ENCODE assay signal across 15 mouse cellular contexts in the genomic region with DNA sequence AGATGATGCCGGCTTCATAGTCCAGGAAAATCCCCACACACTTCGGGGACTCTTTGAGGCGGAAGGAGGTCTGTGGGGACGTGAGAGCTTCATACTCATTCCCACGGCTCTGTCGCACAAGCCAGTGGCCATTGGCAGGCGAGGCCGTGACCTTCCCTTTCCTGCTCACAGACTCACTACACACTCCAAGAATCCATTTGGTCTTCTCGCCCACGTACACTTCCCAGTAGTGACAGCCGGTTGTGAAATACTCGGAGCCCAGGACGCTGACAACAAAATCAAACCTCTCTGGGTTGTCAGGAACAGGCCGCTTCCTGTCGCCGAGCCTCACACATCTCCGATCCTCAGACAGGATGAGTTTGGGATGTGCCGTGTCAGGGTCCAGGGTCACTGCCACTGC. TPM values are rescaled to one million over a fixed set of nuclear protein-coding genes. Genes with fewer than 3 reads are reported as not detected.
A peak's percentile ranks its signal among the peaks of the same experiment; 100 is the strongest.
DNase-seq lines count a peak whose midpoint lies in the region; ATAC-seq and TF ChIP-seq lines count a peak whose summit lies in the region.
"Had no signal": no experiment of that assay in that cellular context is flagged by ENCODE, and none has a peak within 500 bp of the region (broad histone marks: within the 10 kb centered on the region; RNA-seq: fewer than 3 reads in every experiment).

No protein-coding gene starts in this region.

- TF ChIP-seq EP300 in liver, postnatal 0 days (IDR thresholded peaks at IDR 0.05; ENCODE audit: low read depth), result no peak
- no peak for TF ChIP-seq EP300 in heart, postnatal 0 days (IDR thresholded peaks at IDR 0.05; ENCODE audit: low read depth)

- 66% methylated on average over 18 of the region's 18 CpGs for WGBS in liver, embryonic 12.5 days (ENCODE audit: insufficient replicate concordance)
- 52% methylated on average over 18 of the region's 18 CpGs for WGBS in liver, postnatal 0 days (ENCODE audit: insufficient replicate concordance)
- WGBS in heart, postnatal 0 days, result 37% methylated on average over 18 of the region's 18 CpGs
- 81% methylated on average over 18 of the region's 18 CpGs for WGBS in forebrain, embryonic 16.5 days

- peaks cover 57% of the 10 kb centered on the region for H3K4me1 ChIP-seq in liver, embryonic 12.5 days
- peaks cover 18% of the 10 kb centered on the region for H3K4me1 ChIP-seq in liver, postnatal 0 days (ENCODE audit: insufficient read depth)
- H3K4me1 ChIP-seq in heart, postnatal 0 days (ENCODE audit: control insufficient read depth, insufficient read depth), result no peaks in the 10 kb centered on the region
- peaks cover 4% of the 10 kb centered on the region for H3K4me1 ChIP-seq in forebrain, embryonic 16.5 days (replicated peaks; ENCODE audit: control insufficient read depth, insufficient read depth, low read length)
- H3K4me1 ChIP-seq: midbrain, embryonic 12.5 days had no signal

- H3K27me3 ChIP-seq in liver, embryonic 12.5 days (replicated peaks), result no peaks in the 10 kb centered on the region
- H3K27me3 ChIP-seq in liver, postnatal 0 days (ENCODE audit: insufficient read depth, low read length), result no peaks in the 10 kb centered on the region
- no peaks in the 10 kb centered on the region for H3K27me3 ChIP-seq in heart, postnatal 0 days (ENCODE audit: control insufficient read depth, insufficient read depth, low read length)
- no peaks in the 10 kb centered on the region for H3K27me3 ChIP-seq in forebrain, embryonic 16.5 days (replicated peaks; ENCODE audit: control insufficient read depth, insufficient read depth, low read length)
- H3K27me3 ChIP-seq: midbrain, embryonic 12.5 days had no signal

- no peak overlapping the region for H3K4me3 ChIP-seq in gastrocnemius, adult 2 months
- no peak overlapping the region for H3K4me3 ChIP-seq in liver, embryonic 12.5 days
- no peak overlapping the region for H3K4me3 ChIP-seq in liver, postnatal 0 days (ENCODE audit: low read depth, low read length)
- H3K4me3 ChIP-seq in heart, postnatal 0 days (ENCODE audit: low read depth, low read length), result no peak overlapping the region
- H3K4me3 ChIP-seq in forebrain, embryonic 16.5 days (replicated peaks; ENCODE audit: low read length), result no peak overlapping the region
- H3K4me3 ChIP-seq: embryonic facial prominence, embryonic 10.5 days; midbrain, embryonic 12.5 days had no signal

- H3K9ac ChIP-seq in liver, embryonic 12.5 days, result no peak overlapping the region
- no peak overlapping the region for H3K9ac ChIP-seq in liver, postnatal 0 days (replicated peaks)
- no peak overlapping the region for H3K9ac ChIP-seq in heart, postnatal 0 days (replicated peaks; ENCODE audit: low read depth, low read length)
- no peak overlapping the region for H3K9ac ChIP-seq in forebrain, embryonic 16.5 days (replicated peaks; ENCODE audit: low read depth, low read length)
- H3K9ac ChIP-seq: midbrain, embryonic 12.5 days had no signal

- no peak overlapping the region for H3K4me2 ChIP-seq in liver, embryonic 12.5 days
- H3K4me2 ChIP-seq in liver, postnatal 0 days (ENCODE audit: low read depth, low read length), result no peak overlapping the region
- no peak overlapping the region for H3K4me2 ChIP-seq in heart, postnatal 0 days (ENCODE audit: low read depth, low read length)
- H3K4me2 ChIP-seq in forebrain, embryonic 16.5 days (ENCODE audit: low read length), result no peak overlapping the region
- H3K4me2 ChIP-seq: midbrain, embryonic 12.5 days had no signal

- intact Hi-C loops in gastrocnemius, adult 2 months (cut with DNase I), result no loop called here
- intact Hi-C loops in gastrocnemius, postnatal 36 days (cut with DNase I), result no loop called here

- 0 out of 2 replicates have a peak overlapping the region, but pooled peaks have one; percentile 1 for H3K27ac ChIP-seq in gastrocnemius, adult 2 months
- peak overlapping the region; percentile 13; the same call in 1 of the 2 replicates for H3K27ac ChIP-seq in liver, embryonic 12.5 days
- no peak overlapping the region for H3K27ac ChIP-seq in liver, postnatal 0 days (ENCODE audit: low read depth)
- no peak overlapping the region for H3K27ac ChIP-seq in heart, postnatal 0 days (ENCODE audit: low read depth)
- H3K27ac ChIP-seq in forebrain, embryonic 16.5 days (ENCODE audit: low read length), result no peak overlapping the region
- H3K27ac ChIP-seq: embryonic facial prominence, embryonic 10.5 days; hindbrain, postnatal 0 days; midbrain, embryonic 12.5 days had no signal

- no peak for TF ChIP-seq CTCF in gastrocnemius, adult 2 months (IDR thresholded peaks at IDR 0.05)
- no peak for TF ChIP-seq CTCF in liver, postnatal 0 days (IDR thresholded peaks at IDR 0.05; ENCODE audit: low read depth)
- no peak for TF ChIP-seq CTCF in heart, postnatal 0 days (IDR thresholded peaks at IDR 0.05; ENCODE audit: low read depth)

- H3K9me3 ChIP-seq in liver, embryonic 12.5 days (replicated peaks), result no peaks in the 10 kb centered on the region
- no peaks in the 10 kb centered on the region for H3K9me3 ChIP-seq in liver, postnatal 0 days (ENCODE audit: low read length)
- no peaks in the 10 kb centered on the region for H3K9me3 ChIP-seq in heart, postnatal 0 days (replicated peaks; ENCODE audit: control insufficient read depth, low read length)
- H3K9me3 ChIP-seq in forebrain, embryonic 16.5 days (ENCODE audit: control insufficient read depth, low read length), result no peaks in the 10 kb centered on the region
- H3K9me3 ChIP-seq: embryonic facial prominence, embryonic 10.5 days; midbrain, embryonic 12.5 days had no signal

- peaks cover 77% of the 10 kb centered on the region for H3K36me3 ChIP-seq in liver, embryonic 12.5 days
- H3K36me3 ChIP-seq in liver, postnatal 0 days (replicated peaks; ENCODE audit: insufficient read depth, low read length), result peaks cover 49% of the 10 kb centered on the region
- H3K36me3 ChIP-seq in heart, postnatal 0 days (replicated peaks; ENCODE audit: control insufficient read depth, insufficient read depth, low read length), result no peaks in the 10 kb centered on the region
- H3K36me3 ChIP-seq in forebrain, embryonic 16.5 days (ENCODE audit: control insufficient read depth, insufficient read depth), result no peaks in the 10 kb centered on the region
- H3K36me3 ChIP-seq: embryonic facial prominence, embryonic 10.5 days; midbrain, embryonic 12.5 days had no signal

- ATAC-seq in liver, embryonic 12.5 days, result no peak
- no peak for ATAC-seq in liver, postnatal 0 days
- ATAC-seq in heart, postnatal 0 days (ENCODE audit: insufficient read depth, low read depth), result no peak
- ATAC-seq in forebrain, embryonic 16.5 days, result no peak
- ATAC-seq: hindbrain, postnatal 0 days had no signal

- DNase-seq in gastrocnemius, adult 2 months, result no peak
- DNase-seq in gastrocnemius, postnatal 36 days, result no peak
- no peak for DNase-seq in liver, postnatal 0 days
- DNase-seq in heart, postnatal 0 days (ENCODE audit: low spot score), result peak; percentile 17
- DNase-seq in lung, postnatal 14 days, result peak; percentile 10
- no peak for DNase-seq in spleen, adult 18-20 months
- DNase-seq: cerebellum, adult 9-10 months; left cerebral cortex, postnatal 4 days had no signal

RNA-seq across cellular contexts. Expression of gene Zfp691, which starts 4.3 kb away (rescaled TPM):
- 10 to 100 TPM; 16.8 to 26.4 TPM for total RNA-seq in gastrocnemius, adult 2 months (2021)
- total RNA-seq in gastrocnemius, postnatal 36 days (2021), result 10 to 100 TPM; 15.5 to 16.9 TPM
- 3.6 and 3.8 TPM in 2 replicates for polyA plus RNA-seq in liver, embryonic 12.5 days (2016; fragmentation: Nextera tagmentation; extraction: Ambion mirVana)
- polyA plus RNA-seq in liver, postnatal 0 days (2015; fragmentation: Nextera tagmentation; extraction: Ambion mirVana), result 1.8 and 2.1 TPM in 2 replicates
- total RNA-seq in heart, postnatal 0 days (2014; rRNA removed; ENCODE audit: low replicate concordance), result 12.9 and 14.3 TPM in 2 replicates
- polyA plus RNA-seq in heart, postnatal 0 days (2015; fragmentation: Nextera tagmentation; extraction: Ambion mirVana), result 13.7 and 13.8 TPM in 2 replicates
- polyA plus RNA-seq in forebrain, embryonic 16.5 days (2015; fragmentation: Nextera tagmentation; extraction: Ambion mirVana), result 3.7 and 6.1 TPM in 2 replicates

RNA-seq across cellular contexts. Expression of gene Ermap, which starts 11.5 kb away (rescaled TPM):
- total RNA-seq in gastrocnemius, adult 2 months (2021), result not detected
- total RNA-seq in gastrocnemius, postnatal 36 days (2021), result not detected
- 328 and 333 TPM in 2 replicates for polyA plus RNA-seq in liver, embryonic 12.5 days (2016; fragmentation: Nextera tagmentation; extraction: Ambion mirVana)
- polyA plus RNA-seq in liver, postnatal 0 days (2015; fragmentation: Nextera tagmentation; extraction: Ambion mirVana), result 125 and 144 TPM in 2 replicates
- total RNA-seq in heart, postnatal 0 days (2014; rRNA removed; ENCODE audit: low replicate concordance), result 0.15 TPM in 1 of 2 replicates, not detected in the other
- 0.51 and 0.57 TPM in 2 replicates for polyA plus RNA-seq in heart, postnatal 0 days (2015; fragmentation: Nextera tagmentation; extraction: Ambion mirVana)
- polyA plus RNA-seq in forebrain, embryonic 16.5 days (2015; fragmentation: Nextera tagmentation; extraction: Ambion mirVana), result 0.16 and 0.54 TPM in 2 replicates

RNA-seq across cellular contexts. Expression of gene Svbp, which starts 16.8 kb away (rescaled TPM):
- 10 to 100 TPM in 1 of 2 experiments, 1 to 10 TPM in 1; 9.7 to 11.9 TPM for total RNA-seq in gastrocnemius, adult 2 months (2021)
- 10 to 100 TPM; 10.7 to 15.2 TPM for total RNA-seq in gastrocnemius, postnatal 36 days (2021)
- 114 and 121 TPM in 2 replicates for polyA plus RNA-seq in liver, embryonic 12.5 days (2016; fragmentation: Nextera tagmentation; extraction: Ambion mirVana)
- polyA plus RNA-seq in liver, postnatal 0 days (2015; fragmentation: Nextera tagmentation; extraction: Ambion mirVana), result 54.8 and 61.3 TPM in 2 replicates
- 33.2 and 49.1 TPM in 2 replicates for total RNA-seq in heart, postnatal 0 days (2014; rRNA removed; ENCODE audit: low replicate concordance)
- polyA plus RNA-seq in heart, postnatal 0 days (2015; fragmentation: Nextera tagmentation; extraction: Ambion mirVana), result 126 and 129 TPM in 2 replicates
- polyA plus RNA-seq in forebrain, embryonic 16.5 days (2015; fragmentation: Nextera tagmentation; extraction: Ambion mirVana), result 235 and 249 TPM in 2 replicates

RNA-seq across cellular contexts. Expression of gene Tmem269, which starts 39.7 kb away (rescaled TPM):
- not detected for total RNA-seq in gastrocnemius, adult 2 months (2021)
- not detected for total RNA-seq in gastrocnemius, postnatal 36 days (2021)
- not detected in 2 replicates for polyA plus RNA-seq in liver, embryonic 12.5 days (2016; fragmentation: Nextera tagmentation; extraction: Ambion mirVana)
- polyA plus RNA-seq in liver, postnatal 0 days (2015; fragmentation: Nextera tagmentation; extraction: Ambion mirVana), result not detected in 2 replicates
- not detected in 2 replicates for total RNA-seq in heart, postnatal 0 days (2014; rRNA removed; ENCODE audit: low replicate concordance)
- not detected in 2 replicates for polyA plus RNA-seq in heart, postnatal 0 days (2015; fragmentation: Nextera tagmentation; extraction: Ambion mirVana)
- 0.39 and 0.49 TPM in 2 replicates for polyA plus RNA-seq in forebrain, embryonic 16.5 days (2015; fragmentation: Nextera tagmentation; extraction: Ambion mirVana)
- total RNA-seq: granulocyte monocyte progenitor cell, adult 5-6 weeks had no signal
- polyA plus RNA-seq: liver, embryonic 16.5 days had no signal

RNA-seq across cellular contexts. Expression of gene AU022252, which starts 54.2 kb away (rescaled TPM):
- 10 to 100 TPM; 27.8 to 29.7 TPM for total RNA-seq in gastrocnemius, adult 2 months (2021)
- total RNA-seq in gastrocnemius, postnatal 36 days (2021), result 10 to 100 TPM; 24.2 to 24.7 TPM
- 18.1 and 19.6 TPM in 2 replicates for polyA plus RNA-seq in liver, embryonic 12.5 days (2016; fragmentation: Nextera tagmentation; extraction: Ambion mirVana)
- polyA plus RNA-seq in liver, postnatal 0 days (2015; fragmentation: Nextera tagmentation; extraction: Ambion mirVana), result 26.6 and 27.8 TPM in 2 replicates
- 7.1 and 7.5 TPM in 2 replicates for total RNA-seq in heart, postnatal 0 days (2014; rRNA removed; ENCODE audit: low replicate concordance)
- polyA plus RNA-seq in heart, postnatal 0 days (2015; fragmentation: Nextera tagmentation; extraction: Ambion mirVana), result 15.5 and 18.4 TPM in 2 replicates
- 27.9 and 30.1 TPM in 2 replicates for polyA plus RNA-seq in forebrain, embryonic 16.5 days (2015; fragmentation: Nextera tagmentation; extraction: Ambion mirVana)

Comparison
In these comparisons a context has a peak if more than half of its experiments do, and no peak if none do; other contexts are left out.
1. H3K27ac ChIP-seq: peak in gastrocnemius, adult 2 months (single experiment) and liver, embryonic 12.5 days (single experiment); none in liver, postnatal 0 days (single experiment), heart, postnatal 0 days (single experiment) and forebrain, embryonic 16.5 days (single experiment).
2. DNase-seq: peak in heart, postnatal 0 days (single experiment) and lung, postnatal 14 days (single experiment); none in gastrocnemius, adult 2 months (single experiment), gastrocnemius, postnatal 36 days (0 of 2), liver, postnatal 0 days (single experiment) and spleen, adult 18-20 months (0 of 2).
3. RNA of gene Ermap, which starts 11.5 kb away (polyA plus RNA-seq): 328 to 333 TPM in liver, embryonic 12.5 days and 125 to 144 TPM in liver, postnatal 0 days; 0.51 to 0.57 TPM in heart, postnatal 0 days and 0.16 to 0.54 TPM in forebrain, embryonic 16.5 days; every median in the first group is over 10 times any median in the second.